In the genomic region with DNA sequence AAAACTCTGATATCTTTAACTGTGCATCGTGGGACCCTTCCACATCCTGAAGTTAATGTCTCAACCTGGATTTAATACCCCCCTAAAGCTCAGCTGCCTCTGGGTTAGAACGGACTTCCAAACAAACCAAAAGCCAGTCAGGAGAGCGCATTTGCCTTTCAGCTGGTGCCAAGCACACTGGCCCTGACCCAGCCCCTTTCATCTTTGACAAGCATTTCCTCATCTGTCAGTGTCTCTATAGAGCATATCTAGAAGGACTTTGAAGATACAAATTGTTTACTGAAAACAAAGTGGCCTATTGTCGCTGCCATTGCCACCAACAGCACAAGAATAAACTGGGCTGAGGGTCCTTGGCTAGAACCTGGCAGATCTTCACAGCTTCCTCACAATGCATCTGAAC, we compare ENCODE assay signal across 13 mouse cellular contexts.
"Had no signal": no experiment of that assay in that cellular context is flagged by ENCODE, and none has a peak within 500 bp of the region (broad histone marks: within the 10 kb centered on the region; RNA-seq: fewer than 3 reads in every experiment).

No protein-coding gene starts in this region.

- H3K27ac ChIP-seq: kidney, postnatal 0 days; limb, embryonic 15.5 days; liver, embryonic 12.5 days; midbrain, embryonic 10.5 days; midbrain, embryonic 15.5 days; neural tube, embryonic 13.5 days had no signal

- H3K27me3 ChIP-seq: limb, embryonic 15.5 days; liver, embryonic 12.5 days; midbrain, embryonic 15.5 days; neural tube, embryonic 13.5 days had no signal

- H3K9me3 ChIP-seq: limb, embryonic 15.5 days; liver, embryonic 12.5 days; midbrain, embryonic 10.5 days; midbrain, embryonic 15.5 days; neural tube, embryonic 13.5 days had no signal

- H3K4me3 ChIP-seq: limb, embryonic 15.5 days; liver, embryonic 12.5 days; midbrain, embryonic 10.5 days; midbrain, embryonic 15.5 days; neural tube, embryonic 13.5 days had no signal

- H3K36me3 ChIP-seq: limb, embryonic 15.5 days; liver, embryonic 12.5 days; midbrain, embryonic 10.5 days; midbrain, embryonic 15.5 days; neural tube, embryonic 13.5 days had no signal

- DNase-seq: kidney, adult 9 months; kidney, postnatal 36 days; layer of hippocampus, adult 9-11 months; layer of hippocampus, postnatal 36 days; right cerebral cortex, postnatal 25 days; thymus, postnatal 4 days had no signal

- H3K4me2 ChIP-seq: limb, embryonic 15.5 days; liver, embryonic 12.5 days; midbrain, embryonic 15.5 days; neural tube, embryonic 13.5 days had no signal

- H3K9ac ChIP-seq: limb, embryonic 15.5 days; liver, embryonic 12.5 days; midbrain, embryonic 15.5 days; neural tube, embryonic 13.5 days had no signal

- ATAC-seq: liver, embryonic 12.5 days; lung, postnatal 0 days; midbrain, embryonic 15.5 days had no signal

- H3K4me1 ChIP-seq: midbrain, embryonic 10.5 days; midbrain, embryonic 15.5 days had no signal
